Mouse (Mus musculus) MEL-GATA-1-ER (cell line): ENCODE data around the gene Arl5b.
A peak's percentile ranks its signal among the peaks of the same experiment; 100 is the strongest.

ENCODE experiments used
- DNase-seq: peaks from one replicate; pipeline ENCODE4 v3.0.0-alpha.2; 2012; ENCODE audit warnings: low read depth; ENCODE audit errors: extremely low read depth

Arl5b gene

GRCm38 (mm10) chr2:15049117-15049873 lies at the start of gene Arl5b:
TSS of gene Arl5b (plus strand) at chr2:15049395.
- DNase-seq = peak; percentile 89

GRCm38 (mm10) chr2:15007531-15007930 lies 41.7 kb upstream of the Arl5b start:
- no peak for DNase-seq

- DNase-seq = no peak
Observed at GRCm38 (mm10) chr2:15008072-15008471, 41.1 kb upstream of the Arl5b start.

- DNase-seq = no peak
Observed at GRCm38 (mm10) chr2:15026817-15027216, 22.4 kb upstream of the Arl5b start.

- no peak for DNase-seq
Observed at GRCm38 (mm10) chr2:15027816-15028215, 21.4 kb upstream of the Arl5b start.

- no peak for DNase-seq
Observed at GRCm38 (mm10) chr2:15038705-15039104, 10.5 kb upstream of the Arl5b start.

DNA sequence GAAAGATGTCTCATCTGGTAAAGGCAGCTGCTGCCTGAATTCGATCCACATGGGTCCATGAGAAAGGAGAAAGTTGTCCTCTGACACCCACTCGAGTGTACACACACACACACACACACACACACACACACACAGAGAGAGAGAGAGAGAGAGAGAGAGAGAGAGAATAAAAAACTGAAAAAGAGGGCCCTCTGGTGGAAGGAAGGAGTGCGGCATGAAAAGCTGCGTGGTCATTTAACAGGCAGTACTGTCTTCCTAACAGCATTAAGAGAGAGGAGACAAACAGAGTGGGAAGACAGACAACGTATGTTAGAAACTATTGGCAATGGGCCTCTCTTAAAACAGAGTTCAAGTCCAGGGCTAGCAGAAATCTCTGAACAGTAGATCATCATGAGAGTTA lies 8.9 kb upstream of the Arl5b start:
- no peak for DNase-seq

GRCm38 (mm10) chr2:15054496-15054895 lies 5.3 kb downstream of the Arl5b start:
- no peak for DNase-seq

DNA sequence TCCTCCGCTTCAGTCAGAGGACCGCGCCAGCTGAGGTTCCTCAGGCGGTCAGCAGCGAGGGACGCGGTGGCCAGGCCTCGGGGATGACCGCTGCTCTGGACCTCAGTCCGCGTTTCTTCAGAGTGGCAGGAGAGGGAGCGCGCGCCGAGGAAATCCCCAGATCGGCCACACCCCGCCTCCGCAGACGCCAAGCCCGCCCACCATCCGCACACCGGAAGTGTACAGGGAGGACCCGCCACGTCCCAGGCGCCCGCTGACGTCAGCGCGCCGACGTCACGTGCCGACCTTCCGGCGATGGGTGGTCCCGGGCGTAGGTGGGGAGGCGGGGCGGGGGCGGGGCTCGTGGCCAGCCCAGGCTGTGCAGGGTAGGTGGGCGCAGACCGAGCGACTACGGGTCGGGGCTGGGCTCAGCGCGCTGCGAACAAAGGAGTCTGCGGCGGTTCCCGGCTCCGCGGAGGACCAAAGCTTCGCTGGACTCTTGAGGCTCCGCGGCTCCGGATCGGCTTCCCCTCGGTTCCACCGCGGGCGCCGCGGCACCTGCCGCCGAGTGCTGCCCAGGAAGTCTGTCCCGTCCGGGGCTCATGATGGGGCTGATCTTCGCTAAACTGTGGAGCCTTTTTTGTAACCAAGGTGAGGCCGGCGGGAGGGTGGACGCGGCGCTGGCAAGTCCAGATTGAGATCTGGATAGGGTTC lies 5.9 kb downstream of the Arl5b start, which contains the start of gene Nsun6:
TSS of gene Nsun6 (minus strand) at position 125 of the 693 bp plus-strand sequence.
- DNase-seq = peak; percentile 63

- DNase-seq = no peak
Observed at GRCm38 (mm10) chr2:15055741-15056151, 6.6 kb downstream of the Arl5b start.

- no peak for DNase-seq
Observed at GRCm38 (mm10) chr2:15058227-15058626, 9.0 kb downstream of the Arl5b start.

GRCm38 (mm10) chr2:15060856-15061255 lies 11.7 kb downstream of the Arl5b start:
- DNase-seq = no peak

DNA sequence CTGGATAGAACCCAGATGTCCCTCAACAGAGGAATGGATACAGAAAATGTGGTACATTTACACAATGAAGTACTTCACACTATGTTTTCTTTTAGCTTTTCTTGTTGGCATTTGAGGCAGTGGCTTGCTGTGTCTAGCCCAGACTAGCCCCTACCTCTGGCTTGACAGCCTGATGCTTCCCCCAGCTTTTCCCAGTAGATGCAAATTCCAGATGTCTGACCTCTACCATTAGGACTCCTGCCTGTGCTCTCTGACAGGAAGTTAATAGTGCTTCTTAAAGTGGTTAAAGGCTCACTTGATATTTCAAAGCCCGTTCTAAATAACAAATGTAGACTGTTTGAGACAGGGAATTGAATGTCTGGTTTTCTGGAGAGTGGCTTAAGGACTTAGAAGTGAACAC lies 14.6 kb downstream of the Arl5b start:
- no peak for DNase-seq

GRCm38 (mm10) chr2:15064380-15065269 lies 15.4 kb downstream of the Arl5b start:
- no peak for DNase-seq

DNA sequence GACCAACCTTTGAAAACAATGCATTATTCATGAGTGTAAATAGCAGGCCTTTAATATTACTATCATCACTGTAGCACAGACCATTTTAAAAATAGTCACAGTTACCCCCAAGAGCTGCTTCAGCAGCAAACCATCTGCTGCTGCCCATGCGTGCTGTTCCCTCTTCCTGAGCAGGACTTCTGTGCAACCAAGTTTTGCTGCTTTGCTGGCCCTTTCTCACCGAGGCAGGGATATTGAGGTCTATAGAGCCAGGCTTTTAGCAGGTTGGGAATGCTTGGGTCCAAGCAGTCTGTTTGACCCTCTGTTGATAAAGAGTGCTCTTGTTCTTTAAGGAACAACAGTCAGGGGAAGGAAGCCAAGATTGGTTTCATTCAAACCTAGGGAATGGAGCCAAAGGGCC lies 16.3 kb downstream of the Arl5b start:
- no peak for DNase-seq

DNA sequence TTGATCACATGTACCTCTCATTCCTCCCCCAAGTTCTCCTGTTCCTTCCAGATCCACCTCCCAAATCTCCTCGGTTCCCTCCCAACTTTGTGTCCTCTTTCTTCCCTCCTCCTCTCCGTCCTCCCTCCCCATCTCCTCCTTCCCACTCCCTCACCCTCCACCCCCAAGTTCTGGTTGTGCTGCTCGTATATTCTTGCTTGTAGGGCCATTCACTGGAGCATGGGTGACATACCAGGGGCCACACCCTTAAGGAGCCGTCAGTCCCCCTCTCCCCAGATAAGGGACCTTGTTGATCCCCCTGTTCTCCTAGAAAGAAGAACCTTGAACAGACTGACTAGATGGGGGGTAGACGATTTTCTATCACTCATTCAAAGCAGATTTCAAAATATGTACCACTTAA lies 17.9 kb downstream of the Arl5b start:
- no peak for DNase-seq

DNA sequence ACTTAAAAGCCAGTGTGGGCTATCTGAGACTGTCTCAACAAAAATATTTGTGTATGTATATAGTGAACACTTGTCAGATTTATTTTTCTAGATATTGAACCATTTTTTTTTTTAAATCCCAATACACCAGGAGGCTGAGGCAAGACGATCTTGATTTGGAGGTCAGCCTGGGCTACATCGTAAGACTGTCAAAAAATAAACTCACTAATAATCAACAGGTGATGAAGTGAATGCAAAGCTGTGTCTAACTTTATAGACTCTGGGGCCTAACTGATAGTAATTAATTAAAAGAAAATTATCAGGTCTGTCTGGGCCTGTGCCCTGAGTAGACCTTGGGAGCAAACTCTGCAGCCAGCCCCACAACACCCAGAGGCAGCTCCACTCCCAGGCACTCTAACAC lies 34.5 kb downstream of the Arl5b start:
- no peak for DNase-seq

DNA sequence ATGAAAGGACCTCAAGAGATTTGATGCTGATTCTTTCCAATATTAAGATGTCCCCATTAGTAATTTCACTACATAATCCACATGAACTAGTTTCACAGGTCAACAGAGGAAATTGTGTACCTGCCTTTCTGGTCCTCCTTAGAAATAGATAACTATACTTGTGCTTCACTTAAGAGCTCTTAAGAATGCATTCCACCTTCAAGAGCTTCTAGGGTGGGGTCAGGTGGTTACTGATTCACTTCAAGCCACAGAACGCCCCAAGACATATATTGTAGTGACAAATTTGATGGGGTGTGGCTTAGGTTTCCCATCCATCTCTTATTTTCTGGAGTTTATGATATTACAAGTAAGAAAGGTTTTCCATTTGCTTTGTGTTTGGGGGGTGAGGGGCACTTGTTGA lies 38.1 kb downstream of the Arl5b start:
- no peak for DNase-seq

DNA sequence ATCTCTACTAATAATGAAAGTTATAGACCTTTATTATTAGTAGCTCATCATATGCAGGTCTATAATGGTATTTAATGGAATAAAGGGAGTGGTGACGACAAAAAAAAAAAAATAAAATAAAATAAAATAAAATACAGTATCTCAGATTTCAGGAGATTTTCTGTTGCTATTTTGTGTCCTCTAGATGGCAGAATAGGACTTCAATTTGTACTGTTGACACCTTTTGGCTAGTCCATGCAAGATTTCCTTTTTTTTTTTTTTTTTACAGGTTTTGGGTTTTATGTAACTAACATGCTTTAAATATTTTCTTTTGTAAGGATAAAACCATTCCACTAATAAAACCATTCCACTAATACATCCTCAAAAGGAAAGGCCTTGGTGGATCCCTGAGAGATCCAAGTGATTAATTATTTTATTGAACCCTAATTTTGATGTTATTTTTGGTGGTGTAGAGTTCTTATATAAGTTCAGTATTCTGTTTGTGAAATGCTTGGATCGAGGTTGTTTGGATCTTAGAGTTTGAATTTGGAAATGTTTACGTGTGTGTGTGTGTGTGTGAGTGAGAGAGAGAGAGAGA lies 47.4 kb downstream of the Arl5b start:
- peak; percentile 14 for DNase-seq

GRCm38 (mm10) chr2:15104386-15104785 lies 55.2 kb downstream of the Arl5b start:
- DNase-seq = no peak

DNA sequence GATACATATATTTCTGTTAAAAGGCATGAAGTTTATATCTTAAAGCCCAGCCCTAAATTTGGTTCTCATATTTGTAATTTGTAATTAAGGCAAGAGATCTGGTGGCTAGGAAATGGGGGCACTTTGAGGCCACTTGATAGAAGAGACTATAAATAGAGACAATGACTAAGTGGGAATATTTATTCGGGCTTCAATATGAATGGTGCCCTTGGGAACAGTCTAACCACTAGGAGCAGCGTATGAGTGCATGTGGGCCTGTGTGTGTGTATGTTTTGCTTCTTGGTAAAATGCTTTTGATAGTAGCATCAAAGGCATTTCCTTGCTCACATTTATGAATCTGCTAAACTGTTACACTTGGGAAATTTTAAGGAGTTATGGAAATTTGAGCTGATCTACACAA lies 62.1 kb downstream of the Arl5b start:
- no peak for DNase-seq
